ENCODE assay signal across 24 mouse cellular contexts in the genomic region with DNA sequence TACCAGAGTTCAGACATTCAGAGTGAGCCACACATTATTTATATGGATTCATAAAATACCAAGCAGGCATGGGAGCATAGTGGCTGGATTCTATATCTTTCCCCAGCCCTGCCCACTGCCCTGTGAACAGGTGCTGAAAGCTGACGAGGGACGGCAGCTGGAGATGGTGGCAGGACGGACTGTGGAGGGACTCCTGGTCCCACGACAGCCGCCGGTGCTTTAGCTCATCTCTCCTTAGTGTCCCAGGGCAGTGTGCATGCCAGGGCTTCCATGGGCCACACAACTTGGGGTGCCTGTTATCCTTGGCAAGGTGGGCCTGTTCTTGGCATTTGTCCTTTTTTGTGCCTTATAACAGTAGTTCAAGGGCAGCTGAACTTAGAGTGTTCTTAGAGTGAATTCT. TPM values are rescaled to one million over a fixed set of nuclear protein-coding genes. Genes with fewer than 3 reads are reported as not detected.
A peak's percentile ranks its signal among the peaks of the same experiment; 100 is the strongest.
DNase-seq lines count a peak whose midpoint lies in the region; ATAC-seq and TF ChIP-seq lines count a peak whose summit lies in the region.
"Had no signal": no experiment of that assay in that cellular context is flagged by ENCODE, and none has a peak within 500 bp of the region (broad histone marks: within the 10 kb centered on the region; RNA-seq: fewer than 3 reads in every experiment).

No protein-coding gene starts in this region.

- 22% methylated on average over 6 of the region's 6 CpGs for WGBS in heart, embryonic 13.5 days

- H3K4me1 ChIP-seq in heart, embryonic 13.5 days = peaks cover 42% of the 10 kb centered on the region

- no peak for TF ChIP-seq CTCF in gastrocnemius, adult 2 months (IDR thresholded peaks at IDR 0.05)

- no peak for ATAC-seq in heart, embryonic 13.5 days (ENCODE audit: extremely low read depth, insufficient number of reproducible peaks, low FRiP score, low TSS enrichment)
- ATAC-seq in CD4-positive, CD25-positive, alpha-beta regulatory T cell, adult 4 months = no peak
- ATAC-seq: intestine, postnatal 0 days; Patski had no signal

- intact Hi-C loops in left cerebral cortex, postnatal 4 days (cut with DNase I) = no loop called here
- intact Hi-C loops in gastrocnemius, adult 2 months (cut with DNase I) = loop anchor here (2.0 kb wide), 1 partner anchor 37 kb away; no protein-coding TSS in a partner anchor
- intact Hi-C loops in gastrocnemius, postnatal 14 days (cut with DNase I; ENCODE audit: low total_unique reads) = no loop called here

- H3K4me2 ChIP-seq in heart, embryonic 13.5 days = no peak overlapping the region
- H3K4me2 ChIP-seq: embryonic facial prominence, embryonic 13.5 days; heart, embryonic 15.5 days; hindbrain, embryonic 15.5 days; kidney, embryonic 15.5 days; liver, embryonic 13.5 days; lung, embryonic 14.5 days; neural tube, embryonic 13.5 days had no signal

- H3K4me3 ChIP-seq in heart, embryonic 13.5 days = no peak overlapping the region
- peak overlapping the region; percentile 45 for H3K4me3 ChIP-seq in gastrocnemius, adult 2 months
- H3K4me3 ChIP-seq: embryonic facial prominence, embryonic 13.5 days; heart, embryonic 15.5 days; hindbrain, embryonic 15.5 days; kidney, embryonic 15.5 days; liver, embryonic 13.5 days; midbrain, embryonic 10.5 days; neural tube, embryonic 13.5 days had no signal

- H3K36me3 ChIP-seq in heart, embryonic 13.5 days = no peaks in the 10 kb centered on the region
- H3K36me3 ChIP-seq: heart, embryonic 15.5 days; hindbrain, embryonic 15.5 days; kidney, embryonic 15.5 days; neural tube, embryonic 13.5 days had no signal

- peak overlapping the region; percentile 37; the same call in 1 of the 2 replicates for H3K9ac ChIP-seq in heart, embryonic 13.5 days
- H3K9ac ChIP-seq: embryonic facial prominence, embryonic 13.5 days; heart, embryonic 15.5 days; hindbrain, embryonic 15.5 days; kidney, embryonic 15.5 days; liver, embryonic 13.5 days; lung, embryonic 14.5 days had no signal

- no peaks in the 10 kb centered on the region for H3K27me3 ChIP-seq in heart, embryonic 13.5 days (replicated peaks)
- H3K27me3 ChIP-seq: embryonic facial prominence, embryonic 13.5 days; heart, embryonic 15.5 days; hindbrain, embryonic 15.5 days; kidney, embryonic 15.5 days; liver, embryonic 13.5 days; neural tube, embryonic 13.5 days; Patski had no signal

- no peak for DNase-seq in heart, adult 9 months (ENCODE audit: low spot score in 2 of 2)
- DNase-seq in left cerebral cortex, postnatal 4 days = peak; percentile 32
- DNase-seq in left cerebral cortex, adult 8-10 months (ENCODE audit: low spot score in 2 of 2) = no peak
- peak; percentile 75 for DNase-seq in gastrocnemius, adult 2 months
- peak; percentile 52 for DNase-seq in gastrocnemius, postnatal 14 days
- DNase-seq in urinary bladder, adult 18-20 months (ENCODE audit: low spot score in 2 of 2) = no peak
- DNase-seq: adrenal gland, adult 8-10 months; heart, adult 18-20 months; layer of hippocampus, postnatal 36 days; liver, embryonic 13.5 days; lung, embryonic 14.5 days; spleen, adult 18-20 months; thymus, postnatal 36 days had no signal

- no peaks in the 10 kb centered on the region for H3K9me3 ChIP-seq in heart, embryonic 13.5 days
- H3K9me3 ChIP-seq: embryonic facial prominence, embryonic 13.5 days; heart, embryonic 15.5 days; hindbrain, embryonic 15.5 days; kidney, embryonic 15.5 days; liver, embryonic 13.5 days; midbrain, embryonic 10.5 days; neural tube, embryonic 13.5 days had no signal

- H3K27ac ChIP-seq in heart, embryonic 13.5 days (replicated peaks) = no peak overlapping the region
- peak overlapping the region; percentile 87 for H3K27ac ChIP-seq in gastrocnemius, adult 2 months
- H3K27ac ChIP-seq: embryonic facial prominence, embryonic 13.5 days; heart, embryonic 15.5 days; hindbrain, embryonic 15.5 days; kidney, embryonic 15.5 days; liver, embryonic 13.5 days; macrophage; midbrain, embryonic 10.5 days; neural tube, embryonic 13.5 days had no signal

RNA-seq across cellular contexts. Expression of a gene that starts 22.8 kb away (rescaled TPM):
- polyA plus RNA-seq in heart, embryonic 13.5 days (2015; fragmentation: Nextera tagmentation; extraction: Ambion mirVana) = 7.0 and 7.1 TPM in 2 replicates
- total RNA-seq in left cerebral cortex, postnatal 4 days (2021) = 10 to 100 TPM; 57.1 to 58.0 TPM
- 10 to 100 TPM; 57.5 to 65.0 (median 61.0) TPM for total RNA-seq in left cerebral cortex, adult 8-10 months (2022)
- total RNA-seq in gastrocnemius, adult 2 months (2021) = 10 to 100 TPM; 24.9 to 32.5 TPM
- total RNA-seq in gastrocnemius, postnatal 14 days (2021) = 10 to 100 TPM; 25.7 to 26.9 TPM
- polyA plus RNA-seq in CD4-positive, CD25-positive, alpha-beta regulatory T cell, adult 4 months (2017; shearing (Covaris generic)) = 10 to 100 TPM in 1 of 2 experiments, 1 to 10 TPM in 1; 8.7 to 12.2 TPM

Comparison
In these comparisons a context has a peak if more than half of its experiments do, and no peak if none do; other contexts are left out.
1. DNase-seq: peak in left cerebral cortex, postnatal 4 days (single experiment), gastrocnemius, adult 2 months (single experiment) and gastrocnemius, postnatal 14 days (single experiment); none in heart, adult 9 months (0 of 2), left cerebral cortex, adult 8-10 months (0 of 2) and urinary bladder, adult 18-20 months (0 of 2).